In the genomic region with DNA sequence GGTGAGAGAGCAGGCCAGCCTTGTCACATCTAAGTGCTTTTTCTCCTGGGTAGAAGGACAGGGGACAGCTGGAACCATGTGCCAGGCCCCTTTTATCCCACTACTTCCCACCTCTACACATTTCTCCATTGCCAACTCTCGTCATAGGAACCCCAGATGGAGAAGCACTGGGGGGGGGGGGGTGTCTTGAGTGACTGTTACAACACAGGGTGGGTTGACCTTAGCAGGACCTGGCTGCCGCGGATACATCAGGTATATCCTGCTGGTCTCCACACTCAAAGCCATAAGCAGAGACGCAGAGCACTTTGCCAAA, we compare ENCODE assay signal across 20 mouse cellular contexts.
"Had no signal": no experiment of that assay in that cellular context is flagged by ENCODE, and none has a peak within 500 bp of the region (broad histone marks: within the 10 kb centered on the region; RNA-seq: fewer than 3 reads in every experiment).

No protein-coding gene starts in this region.

- ATAC-seq: forebrain, embryonic 13.5 days; forebrain, embryonic 14.5 days; forebrain, embryonic 15.5 days; forebrain, embryonic 16.5 days had no signal

- H3K9ac ChIP-seq: embryonic facial prominence, embryonic 12.5 days; embryonic facial prominence, embryonic 13.5 days; embryonic facial prominence, embryonic 15.5 days; forebrain, embryonic 12.5 days; forebrain, embryonic 13.5 days; forebrain, embryonic 15.5 days had no signal

- H3K36me3 ChIP-seq: embryonic facial prominence, embryonic 10.5 days; embryonic facial prominence, embryonic 12.5 days; embryonic facial prominence, embryonic 13.5 days; embryonic facial prominence, embryonic 15.5 days; forebrain, embryonic 12.5 days; forebrain, embryonic 15.5 days had no signal

- H3K4me2 ChIP-seq: embryonic facial prominence, embryonic 12.5 days; embryonic facial prominence, embryonic 13.5 days; embryonic facial prominence, embryonic 15.5 days; forebrain, embryonic 12.5 days; forebrain, embryonic 13.5 days; forebrain, embryonic 15.5 days had no signal

- H3K9me3 ChIP-seq: embryonic facial prominence, embryonic 10.5 days; embryonic facial prominence, embryonic 12.5 days; embryonic facial prominence, embryonic 13.5 days; embryonic facial prominence, embryonic 15.5 days; forebrain, embryonic 12.5 days; forebrain, embryonic 13.5 days; forebrain, embryonic 15.5 days had no signal

- H3K4me3 ChIP-seq: embryonic facial prominence, embryonic 10.5 days; embryonic facial prominence, embryonic 12.5 days; embryonic facial prominence, embryonic 13.5 days; embryonic facial prominence, embryonic 15.5 days; erythroblast, embryonic 14.5 days; forebrain, embryonic 12.5 days; forebrain, embryonic 13.5 days; forebrain, embryonic 15.5 days; gastrocnemius, adult 2 months; heart, adult 2 months had no signal

- H3K27ac ChIP-seq: embryonic facial prominence, embryonic 10.5 days; embryonic facial prominence, embryonic 12.5 days; embryonic facial prominence, embryonic 13.5 days; embryonic facial prominence, embryonic 15.5 days; forebrain, embryonic 12.5 days; forebrain, embryonic 13.5 days; forebrain, embryonic 15.5 days; gastrocnemius, adult 2 months; heart, adult 2 months had no signal

- DNase-seq: cerebellum, adult 8-10 months; cerebellum, adult 9-10 months; cerebellum, adult 9-11 months; cerebellum, postnatal 36 days; gastrocnemius, postnatal 10 days; gastrocnemius, postnatal 14 days; gastrocnemius, postnatal 25 days; gastrocnemius, postnatal 36 days; heart, adult 2 months had no signal
